Mouse (Mus musculus): Measurements from ENCODE around the gene Capg.

- TF ChIP-seq CTCF (IDR thresholded peaks at IDR 0.05; ENCODE audit: insufficient read depth, low read depth, low read length) (no peak), POLR2A (IDR thresholded peaks at IDR 0.05; ENCODE audit: insufficient read depth, low read depth, low read length) (no peak)
Measured at GRCm38 (mm10) chr6:72550503-72551100, 6.4 kb downstream of the Capg start.

Measured in olfactory bulb, adult 2 months (tissue).